Mouse (Mus musculus): ENCODE measurements at regions not wholly inside any gene's neighbourhood (a gene's known extent, or its start where the extent isn't known, plus 50 kb on each side); places are given as distances from the start of the nearest gene placed in this dataset.

DNA sequence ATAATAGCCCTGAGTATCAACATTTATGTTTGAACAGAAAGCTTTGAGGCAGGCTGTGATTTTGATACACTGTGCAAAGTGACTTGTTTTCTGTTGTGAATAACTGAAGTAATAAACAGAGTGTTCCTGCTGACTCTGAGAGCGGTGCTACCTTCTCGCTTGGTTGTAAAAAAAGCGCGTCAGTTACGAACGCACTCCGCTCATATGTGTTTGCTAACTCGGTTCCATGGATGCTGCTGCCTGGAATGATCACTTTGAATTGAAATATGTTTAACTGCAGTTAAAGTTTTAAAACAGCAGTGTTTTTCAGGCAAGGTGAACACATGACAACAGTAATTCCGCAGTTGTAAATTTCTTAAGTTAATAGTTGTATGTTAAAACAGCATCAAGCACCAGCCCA lies 567.7 kb downstream of the Prkd1 start:
- TF ChIP-seq CTCF (conservative IDR thresholded peaks at IDR 0.05; ENCODE audit: insufficient read depth, insufficient read length, low read depth, low read length) (no peak), POLR2A (IDR thresholded peaks at IDR 0.05; ENCODE audit: low read depth, low read length) (no peak)
